Mouse (Mus musculus): ENCODE data around the gene Olfr787. TPM values are rescaled to one million over a fixed set of nuclear protein-coding genes. Genes with fewer than 3 reads are reported as not detected.
A peak's percentile ranks its signal among the peaks of the same experiment; 100 is the strongest.

Gene Olfr787
- not detected in 2 replicates for polyA plus RNA-seq (2014; fragmentation: Nextera tagmentation; extraction: Ambion mirVana)

- no peak for ATAC-seq (ENCODE audit: insufficient read depth, low FRiP score, low TSS enrichment)
Observed at GRCm38 (mm10) chr10:129461562-129461961, at the start of gene Olfr787. TSS of gene Olfr787 (plus strand) at chr10:129461862.

DNA sequence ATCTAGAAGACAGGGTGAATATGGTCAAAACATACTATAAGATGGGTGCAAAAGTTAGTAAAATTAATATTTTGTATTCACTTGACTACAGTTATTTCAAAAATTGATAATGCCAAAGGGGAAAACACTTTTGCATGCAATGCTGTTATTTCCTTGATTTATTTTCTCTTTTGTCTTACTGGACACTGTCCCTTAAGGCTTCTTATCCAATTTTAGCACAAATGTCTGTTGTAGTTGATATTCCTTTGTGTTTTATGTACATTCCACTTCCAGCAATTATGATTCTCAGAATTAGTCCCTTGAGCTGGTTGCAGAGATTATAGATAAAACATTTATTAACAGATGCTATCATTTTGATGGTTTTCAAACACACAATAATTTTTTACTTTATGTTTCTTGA is 34.7 kb upstream of the Olfr787 start, which contains the start of gene Olfr786:
Olfr786 (plus strand) TSS at position 301 of the 400 bp plus-strand sequence.
- Histone ChIP-seq H3K4me3 (ENCODE audit: low read depth, low read length) (no peak within 1 kb of the TSS), H3K4me1 (ENCODE audit: control insufficient read depth, insufficient read depth, low read length) (no peaks in the 10 kb centered on the region), H3K9me3 (ENCODE audit: control insufficient read depth, low read length) (no peaks in the 10 kb centered on the region), H3K4me2 (ENCODE audit: low read depth) (no peak within 1 kb of the TSS), H3K9ac (ENCODE audit: low read length) (no peak within 1 kb of the TSS), H3K36me3 (ENCODE audit: control insufficient read depth, insufficient read depth, low read length) (no peaks in the 10 kb centered on the region), H3K27me3 (ENCODE audit: control insufficient read depth, insufficient read depth, low read length) (no peaks in the 10 kb centered on the region), H3K27ac (ENCODE audit: low read depth, low read length) (no peak within 1 kb of the TSS)
- ATAC-seq (ENCODE audit: insufficient read depth, low FRiP score, low TSS enrichment) (no peak), DNase-seq (ENCODE audit: low spot score) (no peak)

More at GRCm38 (mm10) chr10:129461562-129461961, at the start of gene Olfr787:
- H3K9ac ChIP-seq (ENCODE audit: low read length): no peak within 1 kb of the TSS
- H3K4me1 ChIP-seq (ENCODE audit: control insufficient read depth, insufficient read depth, low read length): no peaks in the 10 kb centered on the region
- H3K4me3 ChIP-seq (ENCODE audit: low read depth, low read length): no peak within 1 kb of the TSS
- H3K27me3 ChIP-seq (ENCODE audit: control insufficient read depth, insufficient read depth, low read length): no peaks in the 10 kb centered on the region
- no peak for DNase-seq (ENCODE audit: low spot score)
- H3K4me2 ChIP-seq (ENCODE audit: low read depth): no peak within 1 kb of the TSS
- no peaks in the 10 kb centered on the region for H3K36me3 ChIP-seq (ENCODE audit: control insufficient read depth, insufficient read depth, low read length)
- WGBS: 88% methylated on average over 3 of the region's 3 CpGs
- H3K9me3 ChIP-seq (ENCODE audit: control insufficient read depth, low read length): no peaks in the 10 kb centered on the region
- H3K27ac ChIP-seq (ENCODE audit: low read depth, low read length): no peak within 1 kb of the TSS

GRCm38 (mm10) chr10:129470698-129471097 is 9.0 kb downstream of the Olfr787 start, which contains the start of gene Olfr788:
TSS of gene Olfr788 (plus strand) at chr10:129470998.
- Histone ChIP-seq H3K4me2 (ENCODE audit: low read depth) (no peak within 1 kb of the TSS), H3K27me3 (ENCODE audit: control insufficient read depth, insufficient read depth, low read length) (no peaks in the 10 kb centered on the region), H3K4me3 (ENCODE audit: low read depth, low read length) (no peak within 1 kb of the TSS), H3K4me1 (ENCODE audit: control insufficient read depth, insufficient read depth, low read length) (no peaks in the 10 kb centered on the region), H3K27ac (ENCODE audit: low read depth, low read length) (no peak within 1 kb of the TSS), H3K9me3 (ENCODE audit: control insufficient read depth, low read length) (no peaks in the 10 kb centered on the region), H3K9ac (ENCODE audit: low read length) (no peak within 1 kb of the TSS), H3K36me3 (ENCODE audit: control insufficient read depth, insufficient read depth, low read length) (no peaks in the 10 kb centered on the region)
- no peak for ATAC-seq (ENCODE audit: insufficient read depth, low FRiP score, low TSS enrichment)
- DNase-seq (ENCODE audit: low spot score): no peak

DNA sequence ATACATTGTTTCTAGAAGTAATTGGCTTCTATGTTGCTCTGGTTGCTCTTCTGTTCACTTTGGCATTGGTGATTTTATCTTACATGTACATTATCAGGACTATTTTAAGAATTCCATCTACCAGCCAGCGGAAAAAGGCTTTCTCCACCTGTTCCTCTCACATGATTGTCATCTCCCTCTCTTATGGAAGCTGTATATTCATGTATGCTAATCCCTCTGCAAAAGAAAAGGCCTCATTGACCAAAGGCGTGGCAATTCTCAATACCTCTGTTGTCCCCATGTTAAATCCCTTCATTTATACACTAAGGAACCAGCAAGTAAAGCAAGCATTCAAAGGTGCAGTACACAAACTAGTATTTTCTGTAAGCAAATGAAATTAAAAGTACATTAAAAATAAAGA is 11.6 kb downstream of the Olfr787 start:
- 74% methylated on average over 2 of the region's 2 CpGs for WGBS

GRCm38 (mm10) chr10:129473723-129474122 is 12.1 kb downstream of the Olfr787 start:
- Histone ChIP-seq H3K4me2 (ENCODE audit: low read depth) (no peak overlapping the region), H3K27ac (ENCODE audit: low read depth, low read length) (no peak overlapping the region), H3K4me3 (ENCODE audit: low read depth, low read length) (no peak overlapping the region), H3K27me3 (ENCODE audit: control insufficient read depth, insufficient read depth, low read length) (no peaks in the 10 kb centered on the region), H3K4me1 (ENCODE audit: control insufficient read depth, insufficient read depth, low read length) (no peaks in the 10 kb centered on the region), H3K9me3 (ENCODE audit: control insufficient read depth, low read length) (no peaks in the 10 kb centered on the region), H3K36me3 (ENCODE audit: control insufficient read depth, insufficient read depth, low read length) (no peaks in the 10 kb centered on the region), H3K9ac (ENCODE audit: low read length) (no peak overlapping the region)
- ATAC-seq (ENCODE audit: insufficient read depth, low FRiP score, low TSS enrichment) (no peak), DNase-seq (ENCODE audit: low spot score) (no peak)

More for the DNA sequence above, 11.6 kb downstream of the Olfr787 start:
- no peaks in the 10 kb centered on the region for H3K27me3 ChIP-seq (ENCODE audit: control insufficient read depth, insufficient read depth, low read length)
- H3K9me3 ChIP-seq (ENCODE audit: control insufficient read depth, low read length): no peaks in the 10 kb centered on the region
- DNase-seq (ENCODE audit: low spot score) (no peak), ATAC-seq (ENCODE audit: insufficient read depth, low FRiP score, low TSS enrichment) (no peak)
- H3K4me1 ChIP-seq (ENCODE audit: control insufficient read depth, insufficient read depth, low read length): no peaks in the 10 kb centered on the region
- no peak overlapping the region for H3K4me2 ChIP-seq (ENCODE audit: low read depth)
- no peak overlapping the region for H3K4me3 ChIP-seq (ENCODE audit: low read depth, low read length)
- H3K9ac ChIP-seq (ENCODE audit: low read length): no peak overlapping the region
- no peaks in the 10 kb centered on the region for H3K36me3 ChIP-seq (ENCODE audit: control insufficient read depth, insufficient read depth, low read length)
- H3K27ac ChIP-seq (ENCODE audit: low read depth, low read length): no peak overlapping the region

DNA sequence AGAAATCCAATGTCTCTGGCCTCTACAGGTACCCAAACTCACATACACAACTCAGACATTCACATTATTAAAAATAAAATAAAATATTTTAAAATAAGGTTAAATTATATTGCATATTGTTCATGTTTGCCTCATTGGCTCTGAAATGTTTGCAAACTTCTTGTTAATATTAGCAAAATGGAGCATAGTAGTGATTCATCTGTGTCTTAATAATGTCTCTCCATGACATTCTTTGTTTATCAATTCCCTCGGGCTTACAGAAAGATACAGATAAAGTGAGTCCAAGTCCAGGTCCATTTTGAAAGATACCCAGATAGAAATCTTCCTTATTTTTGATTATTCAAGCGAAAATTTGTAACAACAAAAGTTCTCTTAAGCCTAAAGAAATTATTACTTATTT is 22.8 kb downstream of the Olfr787 start, which contains the start of gene Olfr789:
Olfr789 (plus strand) TSS at position 301 of the 400 bp plus-strand sequence.
- no peaks in the 10 kb centered on the region for H3K4me1 ChIP-seq (ENCODE audit: control insufficient read depth, insufficient read depth, low read length)
- no peak within 1 kb of the TSS for H3K9ac ChIP-seq (ENCODE audit: low read length)
- H3K27me3 ChIP-seq (ENCODE audit: control insufficient read depth, insufficient read depth, low read length): no peaks in the 10 kb centered on the region
- ATAC-seq (ENCODE audit: insufficient read depth, low FRiP score, low TSS enrichment) (no peak), DNase-seq (ENCODE audit: low spot score) (no peak)
- no peak within 1 kb of the TSS for H3K4me3 ChIP-seq (ENCODE audit: low read depth, low read length)
- no peaks in the 10 kb centered on the region for H3K9me3 ChIP-seq (ENCODE audit: control insufficient read depth, low read length)
- H3K4me2 ChIP-seq (ENCODE audit: low read depth): no peak within 1 kb of the TSS
- 73% methylated on average over 2 of the region's 2 CpGs for WGBS
- H3K27ac ChIP-seq (ENCODE audit: low read depth, low read length): no peak within 1 kb of the TSS
- H3K36me3 ChIP-seq (ENCODE audit: control insufficient read depth, insufficient read depth, low read length): no peaks in the 10 kb centered on the region

GRCm38 (mm10) chr10:129490101-129490500 is 28.4 kb downstream of the Olfr787 start:
- WGBS: 88% methylated on average over 2 of the region's 2 CpGs

DNA sequence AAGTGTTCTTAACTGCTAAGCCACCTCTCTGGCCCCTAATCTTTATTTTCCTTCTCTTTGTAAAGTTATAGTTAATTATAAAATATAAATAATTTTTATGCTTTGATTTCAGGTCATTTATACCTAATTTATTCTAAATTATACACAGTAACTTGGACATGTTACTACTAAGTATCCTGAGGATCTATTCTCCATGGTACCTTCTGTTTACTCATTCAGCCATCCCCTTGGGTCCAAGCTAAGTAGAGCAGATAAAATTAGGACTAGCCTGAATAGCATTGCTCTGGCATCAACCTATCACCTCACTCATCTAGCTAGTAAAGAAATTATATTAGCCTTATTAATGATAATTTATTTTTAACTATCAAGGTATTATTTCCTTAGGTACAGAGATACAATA is 36.5 kb downstream of the Olfr787 start, which contains the start of gene Olfr790:
Olfr790 (plus strand) TSS at position 301 of the 400 bp plus-strand sequence.
- Histone ChIP-seq H3K36me3 (ENCODE audit: control insufficient read depth, insufficient read depth, low read length) (no peaks in the 10 kb centered on the region), H3K4me1 (ENCODE audit: control insufficient read depth, insufficient read depth, low read length) (no peaks in the 10 kb centered on the region), H3K9ac (ENCODE audit: low read length) (no peak within 1 kb of the TSS), H3K27ac (ENCODE audit: low read depth, low read length) (no peak within 1 kb of the TSS), H3K4me3 (ENCODE audit: low read depth, low read length) (no peak within 1 kb of the TSS), H3K27me3 (ENCODE audit: control insufficient read depth, insufficient read depth, low read length) (no peaks in the 10 kb centered on the region), H3K9me3 (ENCODE audit: control insufficient read depth, low read length) (no peaks in the 10 kb centered on the region), H3K4me2 (ENCODE audit: low read depth) (no peak within 1 kb of the TSS)
- no peak for DNase-seq (ENCODE audit: low spot score)
- ATAC-seq (ENCODE audit: insufficient read depth, low FRiP score, low TSS enrichment): 0 out of 2 replicates have a peak, but pooled peaks have one; percentile 35

More at GRCm38 (mm10) chr10:129490101-129490500, 28.4 kb downstream of the Olfr787 start:
- H3K27me3 ChIP-seq (ENCODE audit: control insufficient read depth, insufficient read depth, low read length): no peaks in the 10 kb centered on the region
- H3K36me3 ChIP-seq (ENCODE audit: control insufficient read depth, insufficient read depth, low read length): no peaks in the 10 kb centered on the region
- no peaks in the 10 kb centered on the region for H3K4me1 ChIP-seq (ENCODE audit: control insufficient read depth, insufficient read depth, low read length)
- no peaks in the 10 kb centered on the region for H3K9me3 ChIP-seq (ENCODE audit: control insufficient read depth, low read length)
- no peak for DNase-seq (ENCODE audit: low spot score)
- no peak overlapping the region for H3K4me3 ChIP-seq (ENCODE audit: low read depth, low read length)
- H3K9ac ChIP-seq (ENCODE audit: low read length): no peak overlapping the region
- H3K4me2 ChIP-seq (ENCODE audit: low read depth): no peak overlapping the region
- no peak overlapping the region for H3K27ac ChIP-seq (ENCODE audit: low read depth, low read length)
- ATAC-seq (ENCODE audit: insufficient read depth, low FRiP score, low TSS enrichment): no peak
